8 mouse cellular contexts compared by ENCODE assay signal in genomic region chr10:121364801-121365564, GRCm38 (mm10). TPM values are rescaled to one million over a fixed set of nuclear protein-coding genes. Genes with fewer than 3 reads are reported as not detected.
DNase-seq lines count a peak whose midpoint lies in the region; ATAC-seq and TF ChIP-seq lines count a peak whose summit lies in the region.

Gene Gns (plus strand): TSS chr10:121365090.

- H3K27ac ChIP-seq in heart, embryonic 10.5 days: peak within 1 kb of the TSS; percentile 91
- H3K27ac ChIP-seq in kidney, embryonic 15.5 days: peak within 1 kb of the TSS; percentile 65
- H3K27ac ChIP-seq in limb, embryonic 15.5 days: peak within 1 kb of the TSS; percentile 82
- H3K27ac ChIP-seq in midbrain, postnatal 0 days (ENCODE audit: low read depth, low read length): peak within 1 kb of the TSS; percentile 63

- H3K4me3 ChIP-seq in C2C12 (ENCODE audit: insufficient read depth, poor library complexity, severe bottlenecking): peak within 1 kb of the TSS; percentile 72
- H3K4me3 ChIP-seq in heart, embryonic 10.5 days: peak within 1 kb of the TSS; percentile 94
- peak within 1 kb of the TSS; percentile 75 for H3K4me3 ChIP-seq in kidney, embryonic 15.5 days (replicated peaks)
- peak within 1 kb of the TSS; percentile 91 for H3K4me3 ChIP-seq in limb, embryonic 15.5 days
- H3K4me3 ChIP-seq in midbrain, postnatal 0 days (ENCODE audit: low read depth, low read length): peak within 1 kb of the TSS; percentile 94

- H3K9ac ChIP-seq in kidney, embryonic 15.5 days: peak within 1 kb of the TSS; percentile 74
- peak within 1 kb of the TSS; percentile 91 for H3K9ac ChIP-seq in limb, embryonic 15.5 days
- H3K9ac ChIP-seq in midbrain, postnatal 0 days (replicated peaks; ENCODE audit: low read length, poor library complexity, severe bottlenecking): peak within 1 kb of the TSS; percentile 84

- H3K4me1 ChIP-seq in heart, embryonic 10.5 days: peaks cover 18% of the 10 kb centered on the region
- peaks cover 28% of the 10 kb centered on the region for H3K4me1 ChIP-seq in kidney, embryonic 15.5 days
- peaks cover 28% of the 10 kb centered on the region for H3K4me1 ChIP-seq in limb, embryonic 15.5 days
- peaks cover 6% of the 10 kb centered on the region; the same call in 1 of the 2 replicates for H3K4me1 ChIP-seq in midbrain, postnatal 0 days (ENCODE audit: insufficient read depth, low read length)

- no peaks in the 10 kb centered on the region for H3K27me3 ChIP-seq in C2C12 (ENCODE audit: control insufficient read depth, insufficient read depth, insufficient read length)
- H3K27me3 ChIP-seq in heart, embryonic 10.5 days (ENCODE audit: insufficient read depth, poor library complexity, severe bottlenecking): no peaks in the 10 kb centered on the region
- no peaks in the 10 kb centered on the region for H3K27me3 ChIP-seq in kidney, embryonic 15.5 days
- no peaks in the 10 kb centered on the region for H3K27me3 ChIP-seq in limb, embryonic 15.5 days
- H3K27me3 ChIP-seq in midbrain, postnatal 0 days (ENCODE audit: insufficient read depth, low read length): no peaks in the 10 kb centered on the region

- H3K4me2 ChIP-seq in kidney, embryonic 15.5 days: peak within 1 kb of the TSS; percentile 73
- peak within 1 kb of the TSS; percentile 91 for H3K4me2 ChIP-seq in limb, embryonic 15.5 days
- peak within 1 kb of the TSS; percentile 90 for H3K4me2 ChIP-seq in midbrain, postnatal 0 days (ENCODE audit: low read depth, low read length, poor library complexity, severe bottlenecking)

- H3K9me3 ChIP-seq in heart, embryonic 10.5 days: no peaks in the 10 kb centered on the region
- no peaks in the 10 kb centered on the region for H3K9me3 ChIP-seq in kidney, embryonic 15.5 days (replicated peaks)
- H3K9me3 ChIP-seq in limb, embryonic 15.5 days: no peaks in the 10 kb centered on the region
- no peaks in the 10 kb centered on the region for H3K9me3 ChIP-seq in midbrain, postnatal 0 days (ENCODE audit: low read length)

- ATAC-seq in erythroblast, adult 5-6 weeks (replicated peaks; ENCODE audit: low FRiP score, poor library complexity, severe bottlenecking): peak; percentile 80
- peak; percentile 99 for ATAC-seq in kidney, embryonic 15.5 days (replicated peaks; ENCODE audit: low FRiP score)
- ATAC-seq in limb, embryonic 15.5 days (ENCODE audit: insufficient number of reproducible peaks, low FRiP score, low TSS enrichment, low read depth): peak; percentile 89
- peak; percentile 98 for ATAC-seq in midbrain, postnatal 0 days (ENCODE audit: low FRiP score)

- DNase-seq in brain, adult 2 months (ENCODE audit: low read depth, low spot score): peak; percentile 94
- peak; percentile 97 for DNase-seq in heart, embryonic 10.5 days (ENCODE audit: low spot score)
- peak; percentile 92 for DNase-seq in midbrain, postnatal 0 days (ENCODE audit: low spot score)
- DNase-seq in spleen, postnatal 10 days (ENCODE audit: low spot score in 2 of 2): peak; percentile 81 to 88

- H3K79me3 ChIP-seq in C2C12 (ENCODE audit: low read depth): peaks cover 39% of the 10 kb centered on the region

- peak within 1 kb of the TSS; percentile 89 for H3ac ChIP-seq in C2C12 (ENCODE audit: control insufficient read depth, insufficient read length, low read depth)

- H3K36me3 ChIP-seq in C2C12 (ENCODE audit: control insufficient read depth, insufficient read depth): peaks cover 14% of the 10 kb centered on the region
- H3K36me3 ChIP-seq in heart, embryonic 10.5 days: peaks cover 11% of the 10 kb centered on the region
- peaks cover 13% of the 10 kb centered on the region; the same call in 1 of the 2 replicates for H3K36me3 ChIP-seq in kidney, embryonic 15.5 days
- H3K36me3 ChIP-seq in limb, embryonic 15.5 days: peaks cover 2% of the 10 kb centered on the region; the same call in 1 of the 2 replicates
- peaks cover 3% of the 10 kb centered on the region; the same call in 1 of the 2 replicates for H3K36me3 ChIP-seq in midbrain, postnatal 0 days (ENCODE audit: insufficient read depth, low read length)

- TF ChIP-seq CTCF in C2C12 (IDR thresholded peaks at IDR 0.05; ENCODE audit: control insufficient read depth, insufficient read depth, insufficient read length): no peak
- no peak for TF ChIP-seq CTCF in midbrain, postnatal 0 days (IDR thresholded peaks at IDR 0.05)

- H3K79me2 ChIP-seq in C2C12 (ENCODE audit: control insufficient read depth, insufficient read depth): peaks cover 50% of the 10 kb centered on the region

- WGBS in heart, embryonic 10.5 days: under 1% methylated on average over 72 of the region's 72 CpGs
- WGBS in kidney, embryonic 15.5 days: under 1% methylated on average over 68 of the region's 72 CpGs
- under 1% methylated on average over 65 of the region's 72 CpGs for WGBS in limb, embryonic 15.5 days
- WGBS in midbrain, postnatal 0 days: under 1% methylated on average over 49 of the region's 72 CpGs

TF ChIP-seq in C2C12, 6 proteins besides CTCF, POLR2A, EP300 and RAD21:
- peak; percentile 92 for TF ChIP-seq USF1 (IDR thresholded peaks at IDR 0.05; ENCODE audit: low read depth)
- peak; percentile 15 for TF ChIP-seq MAX (IDR thresholded peaks at IDR 0.05)
- TF ChIP-seq CEBPB (IDR thresholded peaks at IDR 0.05; ENCODE audit: low read depth): no peak
- no peak for TF ChIP-seq FOSL1 (IDR thresholded peaks at IDR 0.05; ENCODE audit: insufficient read depth, low read length, poor library complexity, severe bottlenecking)

RNA-seq across cellular contexts. Expression of gene Gns, which starts in this region (rescaled TPM):
- 47.2 TPM for polyA plus RNA-seq in C2C12 (2012; fragmentation: generic; extraction: Trizol)
- 9.6 and 15.3 TPM in 2 replicates for total RNA-seq in erythroblast, adult 5-6 weeks (2015; ENCODE audit: low replicate concordance)
- 4.9 and 11.6 TPM in 2 replicates for total RNA-seq in erythroblast, adult 5-6 weeks (2017; ENCODE audit: low replicate concordance)
- 31.4 and 33.6 TPM in 2 replicates for polyA plus RNA-seq in heart, embryonic 10.5 days (2016; fragmentation: Nextera tagmentation; extraction: Ambion mirVana)
- polyA plus RNA-seq in kidney, embryonic 15.5 days (2015; fragmentation: Nextera tagmentation; extraction: Ambion mirVana): 41.5 and 46.0 TPM in 2 replicates
- polyA plus RNA-seq in limb, embryonic 15.5 days (2015; fragmentation: Nextera tagmentation; extraction: Ambion mirVana): 46.0 and 47.6 TPM in 2 replicates
- total RNA-seq in midbrain, postnatal 0 days (2014; rRNA removed): 66.4 and 84.3 TPM in 2 replicates
- 37.7 and 40.4 TPM in 2 replicates for polyA plus RNA-seq in midbrain, postnatal 0 days (2015; fragmentation: Nextera tagmentation; extraction: Ambion mirVana)

Comparison
In these comparisons a context has a peak if more than half of its experiments do, and no peak if none do; other contexts are left out.
1. Peak in every context shown above with its lines: DNase-seq, ATAC-seq, H3K4me3 ChIP-seq and H3K27ac ChIP-seq.